Mouse (Mus musculus) forebrain, embryonic 12.5 days (tissue): ENCODE results near the gene Foxp1. TPM values are rescaled to one million over a fixed set of nuclear protein-coding genes. Genes with fewer than 3 reads are reported as not detected.

ENCODE experiments used
- ATAC-seq: fragments of 200-750 bp; cut with Nextera tagmentation; 2 replicates; pipeline ENCODE4 v1.8.0; 2017; ENCODE audit warnings: moderate TSS enrichment; ENCODE audit not compliant: low FRiP score
- H3K27ac ChIP-seq: fragments of 300-500 bp; sonication (generic); 2 replicates; pipeline ENCODE4 v1.5.1; 2016; ENCODE audit warnings: mild to moderate bottlenecking
- H3K27me3 ChIP-seq: fragments of 300-500 bp; sonication (generic); 2 replicates; pipeline ENCODE4 v1.6.1; 2016; ENCODE audit warnings: mild to moderate bottlenecking
- H3K36me3 ChIP-seq: fragments of 300-500 bp; sonication (generic); replicated peaks from 2 replicates; pipeline ENCODE4 v1.6.1; 2016; ENCODE audit warnings: mild to moderate bottlenecking
- H3K4me1 ChIP-seq: fragments of 300-500 bp; sonication (generic); 2 replicates; pipeline ENCODE4 v1.6.1; 2016
- H3K4me2 ChIP-seq: fragments of 300-500 bp; sonication (generic); 2 replicates; pipeline ENCODE4 v1.6.1; 2016; ENCODE audit warnings: mild to moderate bottlenecking, moderate library complexity
- H3K4me3 ChIP-seq: fragments of 300-500 bp; sonication (generic); replicated peaks from 2 replicates; pipeline ENCODE4 v1.5.1; 2016; ENCODE audit warnings: mild to moderate bottlenecking
- H3K9ac ChIP-seq: fragments of 300-500 bp; sonication (generic); 2 replicates; pipeline ENCODE4 v1.6.1; 2016; ENCODE audit warnings: mild to moderate bottlenecking
- H3K9me3 ChIP-seq: fragments of 300-500 bp; sonication (generic); 2 replicates; pipeline ENCODE4 v1.6.1; 2016
- WGBS: fragments of 180-500 bp; shearing (Covaris S2); methylation state at CpG from one replicate; pipeline ENCODE4 v1.1.7; 2016; 5-methylcytosine and 5-hydroxymethylcytosine counted together
- polyA plus RNA-seq: library from polyadenylated mRNA; unstranded; fragments of >200 nt; fragmentation: Nextera tagmentation; extraction: Ambion mirVana; gene quantifications from 2 replicates; pipeline ENCODE4 v1.2.1, GENCODE M21; 2016

Foxp1 gene
- polyA plus RNA-seq, 1 experiment from 2014 or later, result 77.3 TPM

DNA sequence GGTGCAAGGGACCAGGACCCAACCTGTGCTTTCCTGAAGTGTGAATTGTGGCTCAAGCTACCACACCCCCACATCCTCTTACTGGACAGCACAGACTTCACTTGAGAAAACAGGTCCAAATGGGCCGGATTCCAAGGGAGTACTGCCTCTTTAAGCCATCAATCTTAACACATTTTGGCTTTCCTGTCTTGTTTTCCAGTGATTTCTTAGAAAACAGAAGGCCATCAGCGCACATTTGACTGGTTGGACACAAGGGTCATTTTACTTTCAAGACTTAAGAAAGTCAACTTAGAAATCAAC lies 258.7 kb downstream of the Foxp1 start:
- H3K27ac ChIP-seq, result no peak overlapping the region
- ATAC-seq, result no peak
- 48% methylated on average over 2 of the region's 2 CpGs for WGBS
- H3K36me3 ChIP-seq, result no peaks in the 10 kb centered on the region
- 0 out of 2 replicates have a peak, but pooled peaks cover 5% of the 10 kb centered on the region for H3K27me3 ChIP-seq
- no peak overlapping the region for H3K9ac ChIP-seq
- no peak overlapping the region for H3K4me2 ChIP-seq
- no peak overlapping the region for H3K4me3 ChIP-seq
- peaks cover 61% of the 10 kb centered on the region for H3K4me1 ChIP-seq
- no peaks in the 10 kb centered on the region for H3K9me3 ChIP-seq

DNA sequence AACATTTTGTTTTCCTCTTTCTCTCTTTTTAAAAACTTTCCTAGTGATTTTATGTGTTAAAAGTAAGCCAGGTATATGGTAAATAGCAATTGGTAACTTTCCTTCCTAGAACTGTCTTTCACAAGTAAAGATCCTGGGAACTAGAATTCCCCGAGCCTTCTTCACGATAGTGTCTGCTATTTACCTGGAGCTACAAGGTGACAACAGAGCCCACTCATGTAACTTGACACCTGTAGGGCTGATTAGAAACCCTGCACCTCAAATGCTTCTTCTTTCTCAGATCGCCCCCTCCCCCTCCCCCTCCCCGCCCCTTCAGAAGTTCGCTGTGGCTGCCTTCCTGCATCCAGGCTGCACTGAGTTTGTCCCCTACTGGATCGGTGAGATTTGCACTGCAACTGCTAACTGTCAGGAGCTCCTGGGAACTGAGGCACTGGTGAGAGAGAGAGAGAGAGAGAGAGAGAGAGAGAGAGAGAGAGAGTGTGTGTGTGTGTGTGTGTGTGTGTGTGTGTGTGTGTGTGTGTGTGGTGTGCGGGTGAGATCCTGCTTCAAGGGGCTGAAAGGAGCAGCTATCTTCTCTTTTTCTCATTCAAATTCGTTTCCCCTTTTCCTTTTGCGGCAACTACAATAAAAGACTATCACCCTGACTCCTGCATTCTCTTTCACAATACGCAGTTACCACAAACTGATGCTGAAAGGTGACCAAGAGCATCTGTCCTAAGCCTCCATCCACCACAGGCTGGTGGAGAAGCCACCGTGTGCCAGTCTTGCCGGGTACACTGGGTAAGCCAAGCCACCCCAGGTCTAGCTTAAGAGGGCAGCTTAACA lies 259.2 kb downstream of the Foxp1 start:
- H3K27me3 ChIP-seq, result 0 out of 2 replicates have a peak, but pooled peaks cover 5% of the 10 kb centered on the region
- H3K4me2 ChIP-seq, result no peak overlapping the region
- H3K4me3 ChIP-seq, result no peak overlapping the region
- no peaks in the 10 kb centered on the region for H3K9me3 ChIP-seq
- H3K4me1 ChIP-seq, result peaks cover 56% of the 10 kb centered on the region
- H3K27ac ChIP-seq, result no peak overlapping the region
- no peak overlapping the region for H3K9ac ChIP-seq
- ATAC-seq, result no peak
- no peaks in the 10 kb centered on the region for H3K36me3 ChIP-seq
- 13% methylated on average over 9 of the region's 12 CpGs for WGBS

DNA sequence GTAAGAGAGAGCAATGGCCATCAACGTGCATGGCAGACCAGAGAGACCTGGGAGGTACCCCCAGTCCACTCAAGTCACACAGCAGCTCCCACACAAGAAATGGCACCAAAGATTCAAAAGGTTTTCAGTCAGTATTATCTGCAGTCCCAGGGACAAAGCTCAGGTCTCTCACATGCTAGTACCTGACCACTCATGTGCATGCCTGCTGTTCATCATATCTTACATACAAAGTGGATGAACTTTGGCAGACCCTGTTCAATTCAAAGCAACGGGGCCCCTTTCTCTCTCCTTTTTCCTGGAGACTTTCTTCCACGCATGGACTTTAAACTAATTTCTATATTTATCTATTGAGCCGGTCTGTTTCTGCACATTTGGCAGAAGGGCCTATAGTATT lies 260.8 kb downstream of the Foxp1 start:
- no peak overlapping the region for H3K4me2 ChIP-seq
- peaks cover 51% of the 10 kb centered on the region for H3K4me1 ChIP-seq
- H3K27me3 ChIP-seq, result 0 out of 2 replicates have a peak, but pooled peaks cover 5% of the 10 kb centered on the region
- WGBS, result 50% methylated on average over 4 of the region's 4 CpGs
- no peaks in the 10 kb centered on the region for H3K36me3 ChIP-seq
- no peak overlapping the region for H3K4me3 ChIP-seq
- ATAC-seq, result no peak
- no peak overlapping the region for H3K9ac ChIP-seq
- no peak overlapping the region for H3K27ac ChIP-seq
- H3K9me3 ChIP-seq, result no peaks in the 10 kb centered on the region

DNA sequence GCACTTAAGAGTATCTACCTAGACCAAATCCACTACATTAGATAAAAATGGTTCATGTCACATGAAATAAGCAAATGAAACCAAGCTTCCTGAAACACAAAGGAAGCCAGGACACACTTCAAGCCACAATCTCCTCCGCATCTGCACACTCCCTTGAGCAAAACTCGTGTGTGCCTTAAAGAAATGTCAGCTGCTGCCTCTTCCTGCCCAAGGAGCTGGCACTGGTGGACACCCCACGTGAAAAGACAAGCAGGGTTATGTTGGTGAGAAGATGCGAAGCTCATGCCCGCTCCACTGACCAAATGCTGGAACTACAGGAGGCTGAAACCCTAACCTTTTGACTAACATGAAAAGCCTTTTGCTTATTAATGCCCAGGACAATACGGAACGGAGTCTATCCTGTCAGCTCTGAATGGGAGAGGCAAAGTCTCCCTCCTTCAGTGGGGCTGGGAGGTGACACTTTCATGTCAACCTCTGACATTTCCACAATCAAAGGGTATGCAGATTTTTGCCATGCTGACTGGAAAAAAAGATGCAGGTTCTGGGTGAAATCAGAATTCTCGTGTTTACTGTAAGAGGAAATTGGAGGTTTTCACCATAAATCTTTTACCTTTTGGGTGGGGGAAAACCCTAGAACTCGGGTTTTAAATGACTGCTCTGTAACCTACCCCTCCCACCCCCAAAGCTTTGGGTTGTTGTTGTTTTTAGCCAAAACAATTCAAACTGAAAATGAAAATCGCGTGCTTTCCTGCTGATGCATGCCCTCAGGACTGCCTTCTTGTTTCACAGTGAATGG lies 261.4 kb downstream of the Foxp1 start:
- 43% methylated on average over 11 of the region's 11 CpGs for WGBS
- ATAC-seq, result no peak

DNA sequence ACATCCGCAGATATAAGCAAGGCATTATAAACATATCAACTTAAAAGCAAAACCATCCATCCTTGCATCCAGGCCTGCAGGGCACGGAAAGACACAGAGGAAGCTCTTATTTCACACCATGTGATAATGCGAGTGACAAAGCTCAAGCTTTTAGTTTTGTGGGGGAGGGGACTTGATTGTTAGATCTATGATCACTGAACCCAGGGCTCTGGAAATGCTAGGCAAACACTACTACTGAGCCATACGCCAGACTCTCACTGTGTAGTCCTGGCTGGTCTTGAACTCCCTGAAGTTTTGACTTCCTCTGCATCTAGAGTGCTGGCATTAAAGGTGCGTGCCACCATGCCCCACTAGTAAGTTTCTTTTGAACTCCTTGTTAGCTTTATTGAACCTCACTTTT lies 264.2 kb downstream of the Foxp1 start:
- H3K4me3 ChIP-seq, result no peak overlapping the region
- H3K4me1 ChIP-seq, result peaks cover 19% of the 10 kb centered on the region

More for the DNA sequence above, 261.4 kb downstream of the Foxp1 start:
- H3K9ac ChIP-seq, result no peak overlapping the region
- peaks cover 46% of the 10 kb centered on the region for H3K4me1 ChIP-seq
- H3K4me3 ChIP-seq, result no peak overlapping the region
- 0 out of 2 replicates have a peak, but pooled peaks cover 5% of the 10 kb centered on the region for H3K27me3 ChIP-seq
- no peaks in the 10 kb centered on the region for H3K9me3 ChIP-seq
- H3K4me2 ChIP-seq, result no peak overlapping the region
- no peak overlapping the region for H3K27ac ChIP-seq
- H3K36me3 ChIP-seq, result no peaks in the 10 kb centered on the region

DNA sequence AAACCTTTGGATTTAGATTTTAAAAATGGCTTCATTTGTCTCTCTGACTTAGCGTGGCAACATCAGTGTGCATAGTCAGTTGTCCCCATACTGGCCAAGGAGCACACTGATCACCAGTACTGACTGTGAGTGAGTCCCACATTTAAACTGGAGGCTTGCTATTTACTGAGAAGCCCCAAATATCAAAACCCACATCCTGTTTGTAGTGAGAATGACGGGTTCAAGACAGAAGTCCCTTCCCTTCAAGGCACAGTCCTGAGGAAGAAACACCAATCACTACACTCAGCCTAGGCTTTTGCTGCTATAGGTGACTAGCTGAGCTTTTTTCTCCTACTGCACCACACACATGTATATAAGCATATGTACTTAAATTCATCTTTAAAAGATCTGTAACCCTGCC lies 264.8 kb downstream of the Foxp1 start:
- 90% methylated on average over 2 of the region's 2 CpGs for WGBS
- Histone ChIP-seq H3K27ac (no peak overlapping the region), H3K4me3 (no peak overlapping the region), H3K9me3 (no peaks in the 10 kb centered on the region), H3K4me1 (peaks cover 15% of the 10 kb centered on the region), H3K4me2 (no peak overlapping the region), H3K9ac (no peak overlapping the region), H3K36me3 (no peaks in the 10 kb centered on the region), H3K27me3 (no peaks in the 10 kb centered on the region)
- no peak for ATAC-seq

More for the DNA sequence above, 264.2 kb downstream of the Foxp1 start:
- no peak for ATAC-seq
- Histone ChIP-seq H3K4me2 (no peak overlapping the region), H3K36me3 (no peaks in the 10 kb centered on the region), H3K27me3 (no peaks in the 10 kb centered on the region), H3K27ac (no peak overlapping the region), H3K9me3 (no peaks in the 10 kb centered on the region), H3K9ac (no peak overlapping the region)
- 81% methylated on average over 5 of the region's 5 CpGs for WGBS

DNA sequence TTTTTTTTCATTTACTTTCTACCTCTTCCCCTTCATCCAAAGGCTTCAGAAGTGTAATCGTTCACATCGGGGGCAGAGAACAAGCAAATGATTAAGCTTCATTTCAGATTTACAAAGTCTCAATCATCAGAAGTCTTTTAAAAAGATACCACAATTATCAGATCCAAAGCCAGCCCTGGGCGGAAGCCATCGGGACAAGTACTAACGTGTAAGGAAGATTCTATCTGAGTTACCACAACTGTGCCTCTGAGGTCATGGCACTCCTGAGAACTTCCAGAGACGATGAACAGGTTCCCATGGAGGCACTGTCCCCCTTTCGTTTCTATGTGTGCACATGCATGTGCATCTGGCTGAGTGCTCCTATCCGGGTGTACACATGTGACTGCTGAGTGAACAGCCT lies 269.2 kb downstream of the Foxp1 start:
- H3K9ac ChIP-seq, result no peak overlapping the region
- H3K27me3 ChIP-seq, result no peaks in the 10 kb centered on the region
- H3K4me2 ChIP-seq, result no peak overlapping the region
- no peak overlapping the region for H3K27ac ChIP-seq
- H3K4me3 ChIP-seq, result no peak overlapping the region
- no peaks in the 10 kb centered on the region for H3K36me3 ChIP-seq
- no peaks in the 10 kb centered on the region for H3K4me1 ChIP-seq
- no peaks in the 10 kb centered on the region for H3K9me3 ChIP-seq
- ATAC-seq, result no peak
- 90% methylated on average over 8 of the region's 8 CpGs for WGBS

DNA sequence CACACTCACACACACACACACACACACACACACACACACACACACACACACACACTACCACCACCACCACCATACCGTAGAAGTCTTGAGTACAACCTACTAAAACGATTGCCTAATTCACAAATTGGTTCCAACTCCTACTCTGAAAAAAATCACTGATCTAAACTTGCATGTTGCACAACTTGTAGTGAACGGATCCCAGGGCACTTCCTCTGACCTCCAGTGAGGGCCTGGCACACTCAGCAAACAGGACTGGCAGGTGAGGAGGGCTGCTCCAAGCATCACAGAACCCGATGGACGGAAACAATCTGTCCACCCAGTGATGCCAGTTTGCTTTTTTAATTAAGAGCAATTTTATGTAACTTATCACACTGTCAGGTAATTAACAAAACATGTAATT lies 269.7 kb downstream of the Foxp1 start:
- H3K27ac ChIP-seq, result no peak overlapping the region
- no peaks in the 10 kb centered on the region for H3K27me3 ChIP-seq
- WGBS, result 85% methylated on average over 5 of the region's 5 CpGs
- no peak overlapping the region for H3K4me2 ChIP-seq
- H3K4me1 ChIP-seq, result no peaks in the 10 kb centered on the region
- H3K4me3 ChIP-seq, result no peak overlapping the region
- no peaks in the 10 kb centered on the region for H3K36me3 ChIP-seq
- H3K9me3 ChIP-seq, result no peaks in the 10 kb centered on the region
- ATAC-seq, result no peak
- H3K9ac ChIP-seq, result no peak overlapping the region

DNA sequence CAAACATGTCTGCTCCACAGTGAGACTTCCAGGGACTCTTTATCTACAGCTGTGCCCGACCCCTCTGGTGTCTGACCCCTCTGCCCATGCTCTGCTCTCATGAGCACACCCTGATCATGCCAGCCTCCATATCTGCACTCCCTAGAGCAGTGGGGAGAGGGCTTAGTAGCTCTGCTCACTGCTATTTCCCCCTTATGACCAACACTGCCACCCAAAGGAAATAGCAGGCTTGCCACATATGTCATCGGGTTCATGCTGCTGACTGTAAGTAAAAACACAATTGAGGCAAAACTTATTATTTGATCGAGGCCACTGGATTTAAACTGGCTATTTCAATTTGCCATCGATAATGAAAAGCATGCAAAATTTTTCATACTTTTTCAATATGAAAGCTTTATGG lies 270.6 kb downstream of the Foxp1 start:
- H3K9ac ChIP-seq, result no peak overlapping the region
- H3K9me3 ChIP-seq, result no peaks in the 10 kb centered on the region
- H3K4me1 ChIP-seq, result no peaks in the 10 kb centered on the region
- no peaks in the 10 kb centered on the region for H3K36me3 ChIP-seq
- no peak for ATAC-seq
- no peak overlapping the region for H3K4me3 ChIP-seq
- H3K4me2 ChIP-seq, result no peak overlapping the region
- H3K27ac ChIP-seq, result no peak overlapping the region
- no peaks in the 10 kb centered on the region for H3K27me3 ChIP-seq
- 94% methylated on average over 4 of the region's 4 CpGs for WGBS

DNA sequence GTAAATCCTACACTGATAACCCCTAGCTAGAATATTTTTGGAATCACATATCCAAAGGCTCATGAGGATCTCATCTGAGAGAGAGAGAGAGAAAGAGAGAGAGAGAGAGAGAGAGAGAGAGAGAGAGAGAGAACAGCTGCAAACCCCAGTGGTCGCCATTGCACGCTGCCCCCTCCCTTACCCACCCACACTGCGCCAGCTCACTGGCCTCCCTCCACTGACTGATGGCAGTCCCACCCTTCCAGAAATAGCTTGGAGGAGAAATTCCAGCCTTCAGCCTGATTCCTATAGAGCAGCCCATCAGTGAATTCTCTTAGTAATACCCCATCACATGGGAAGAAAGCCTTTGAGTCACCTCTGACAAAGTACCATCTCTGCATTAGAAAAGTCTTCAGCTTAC lies 271.3 kb downstream of the Foxp1 start:
- no peak overlapping the region for H3K27ac ChIP-seq
- H3K36me3 ChIP-seq, result no peaks in the 10 kb centered on the region
- H3K4me2 ChIP-seq, result no peak overlapping the region
- no peak for ATAC-seq
- no peak overlapping the region for H3K9ac ChIP-seq
- no peak overlapping the region for H3K4me3 ChIP-seq
- 85% methylated on average over 3 of the region's 3 CpGs for WGBS
- H3K9me3 ChIP-seq, result no peaks in the 10 kb centered on the region
- no peaks in the 10 kb centered on the region for H3K27me3 ChIP-seq
- H3K4me1 ChIP-seq, result no peaks in the 10 kb centered on the region

DNA sequence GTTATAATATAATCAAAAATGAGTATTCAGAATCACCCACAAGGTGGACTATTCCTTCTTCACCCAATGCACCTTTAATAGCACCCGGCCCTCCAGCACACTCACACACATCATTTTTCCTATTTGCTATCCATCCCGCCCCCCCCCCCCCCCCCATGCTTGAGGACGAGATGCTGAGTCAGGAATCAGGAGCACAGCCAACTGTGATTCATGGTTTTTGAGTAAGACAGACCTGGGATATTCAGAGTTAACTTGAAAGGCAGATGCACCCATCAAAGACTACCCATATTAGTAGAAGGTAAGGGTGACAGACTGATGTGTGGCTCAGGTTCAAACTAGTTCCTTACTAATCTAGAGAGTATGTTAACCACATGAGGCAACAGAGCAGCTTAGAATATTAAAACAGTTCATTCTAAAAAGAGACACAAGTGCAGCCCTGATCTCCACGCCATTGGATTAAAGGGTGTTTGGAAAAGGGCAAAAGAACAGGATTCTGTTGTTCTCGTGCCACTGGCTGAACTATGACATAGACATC lies 273.0 kb downstream of the Foxp1 start:
- 80% methylated on average over 5 of the region's 5 CpGs for WGBS
- Histone ChIP-seq H3K36me3 (no peaks in the 10 kb centered on the region), H3K9me3 (no peaks in the 10 kb centered on the region), H3K9ac (no peak overlapping the region), H3K4me2 (no peak overlapping the region), H3K27me3 (no peaks in the 10 kb centered on the region), H3K4me3 (no peak overlapping the region), H3K4me1 (no peaks in the 10 kb centered on the region), H3K27ac (no peak overlapping the region)
- ATAC-seq, result no peak

DNA sequence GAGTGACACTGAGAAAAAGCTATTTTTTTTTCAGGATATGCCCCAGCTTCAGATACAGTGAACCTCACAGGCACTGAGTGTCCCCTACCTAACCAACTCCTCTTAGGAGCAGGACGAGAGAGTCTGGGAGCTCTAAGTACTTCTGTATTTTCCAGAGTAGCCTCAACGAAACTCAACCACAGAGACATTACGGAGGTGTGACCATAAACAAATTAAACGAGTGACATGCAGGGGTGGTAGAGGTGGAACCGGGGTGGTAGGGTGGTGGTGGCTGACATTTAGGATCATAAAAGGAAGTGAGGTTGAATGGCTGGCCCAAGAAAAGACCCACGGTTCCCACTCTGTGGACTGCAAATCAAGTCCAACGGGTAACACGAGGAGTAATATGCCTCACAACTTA lies 274.1 kb downstream of the Foxp1 start:
- no peaks in the 10 kb centered on the region for H3K36me3 ChIP-seq
- ATAC-seq, result no peak
- no peaks in the 10 kb centered on the region for H3K4me1 ChIP-seq
- 88% methylated on average over 8 of the region's 8 CpGs for WGBS
- H3K27ac ChIP-seq, result no peak overlapping the region
- H3K9me3 ChIP-seq, result no peaks in the 10 kb centered on the region
- no peaks in the 10 kb centered on the region for H3K27me3 ChIP-seq
- no peak overlapping the region for H3K9ac ChIP-seq
- no peak overlapping the region for H3K4me2 ChIP-seq
- no peak overlapping the region for H3K4me3 ChIP-seq
